Mouse (Mus musculus): Measurements from ENCODE around the gene Pcx. TPM values are rescaled to one million over a fixed set of nuclear protein-coding genes. Genes with fewer than 3 reads are reported as not detected.

Pcx gene
- polyA plus RNA-seq, 1 experiment from 2014 or later, result 28.9 TPM

- no peak overlapping the region for H3K27ac ChIP-seq (replicated peaks)
- no peaks in the 10 kb centered on the region for H3K27me3 ChIP-seq (ENCODE audit: control insufficient read depth, insufficient read depth, low read length)
- ATAC-seq (ENCODE audit: low FRiP score, low TSS enrichment), result no peak
- H3K36me3 ChIP-seq (ENCODE audit: control insufficient read depth, insufficient read depth, low read length), result no peaks in the 10 kb centered on the region
- 82% methylated on average over 6 of the region's 6 CpGs for WGBS
- H3K9ac ChIP-seq (ENCODE audit: low read length), result no peak overlapping the region
- no peak for DNase-seq (ENCODE audit: low spot score)
- no peaks in the 10 kb centered on the region for H3K4me1 ChIP-seq (replicated peaks; ENCODE audit: control insufficient read depth, insufficient read depth)
- H3K4me3 ChIP-seq (ENCODE audit: low read depth, low read length), result no peak overlapping the region
- no peaks in the 10 kb centered on the region for H3K9me3 ChIP-seq (ENCODE audit: control insufficient read depth, low read length)
- no peak overlapping the region for H3K4me2 ChIP-seq (replicated peaks; ENCODE audit: low read depth)
- no peak for TF ChIP-seq EP300 (optimal IDR thresholded peaks at IDR 0.05)
- TF ChIP-seq CTCF (IDR thresholded peaks at IDR 0.05; ENCODE audit: low read depth), result no peak
Observed at GRCm38 (mm10) chr19:4545841-4546240, 35.6 kb downstream of the Pcx start.

- Histone ChIP-seq H3K4me2 (replicated peaks; ENCODE audit: low read depth) (no peak overlapping the region), H3K27me3 (ENCODE audit: control insufficient read depth, insufficient read depth, low read length) (no peaks in the 10 kb centered on the region), H3K9ac (ENCODE audit: low read length) (no peak overlapping the region), H3K27ac (replicated peaks) (no peak overlapping the region), H3K4me1 (replicated peaks; ENCODE audit: control insufficient read depth, insufficient read depth) (no peaks in the 10 kb centered on the region), H3K4me3 (ENCODE audit: low read depth, low read length) (no peak overlapping the region), H3K36me3 (ENCODE audit: control insufficient read depth, insufficient read depth, low read length) (no peaks in the 10 kb centered on the region), H3K9me3 (ENCODE audit: control insufficient read depth, low read length) (no peaks in the 10 kb centered on the region)
- WGBS, result 79% methylated on average over 6 of the region's 6 CpGs
- DNase-seq (ENCODE audit: low spot score) (no peak), ATAC-seq (ENCODE audit: low FRiP score, low TSS enrichment) (no peak)
- TF ChIP-seq EP300 (optimal IDR thresholded peaks at IDR 0.05) (no peak), CTCF (IDR thresholded peaks at IDR 0.05; ENCODE audit: low read depth) (no peak)
Observed at GRCm38 (mm10) chr19:4547801-4548200, 37.5 kb downstream of the Pcx start.

- Histone ChIP-seq H3K9me3 (ENCODE audit: control insufficient read depth, low read length) (no peaks in the 10 kb centered on the region), H3K9ac (ENCODE audit: low read length) (no peak overlapping the region), H3K4me2 (replicated peaks; ENCODE audit: low read depth) (no peak overlapping the region), H3K4me1 (replicated peaks; ENCODE audit: control insufficient read depth, insufficient read depth) (no peaks in the 10 kb centered on the region), H3K27ac (replicated peaks) (no peak overlapping the region), H3K36me3 (ENCODE audit: control insufficient read depth, insufficient read depth, low read length) (no peaks in the 10 kb centered on the region), H3K27me3 (ENCODE audit: control insufficient read depth, insufficient read depth, low read length) (no peaks in the 10 kb centered on the region), H3K4me3 (ENCODE audit: low read depth, low read length) (no peak overlapping the region)
- no peak for TF ChIP-seq CTCF (IDR thresholded peaks at IDR 0.05; ENCODE audit: low read depth)
- no peak for TF ChIP-seq EP300 (optimal IDR thresholded peaks at IDR 0.05)
- no peak for DNase-seq (ENCODE audit: low spot score)
- ATAC-seq (ENCODE audit: low FRiP score, low TSS enrichment), result no peak
- WGBS, result 54% methylated on average over 3 of the region's 3 CpGs
Observed at GRCm38 (mm10) chr19:4548305-4548883, 38.1 kb downstream of the Pcx start.

GRCm38 (mm10) chr19:4554248-4554647 is 44.0 kb downstream of the Pcx start:
- Histone ChIP-seq H3K9ac (ENCODE audit: low read length) (no peak overlapping the region), H3K4me1 (replicated peaks; ENCODE audit: control insufficient read depth, insufficient read depth) (0 out of 2 replicates have a peak, but pooled peaks cover under 1% of the 10 kb centered on the region), H3K4me3 (ENCODE audit: low read depth, low read length) (no peak overlapping the region), H3K36me3 (ENCODE audit: control insufficient read depth, insufficient read depth, low read length) (no peaks in the 10 kb centered on the region), H3K4me2 (replicated peaks; ENCODE audit: low read depth) (no peak overlapping the region), H3K27ac (replicated peaks) (0 out of 2 replicates have a peak overlapping the region, but pooled peaks have one; percentile 25), H3K9me3 (ENCODE audit: control insufficient read depth, low read length) (no peaks in the 10 kb centered on the region), H3K27me3 (ENCODE audit: control insufficient read depth, insufficient read depth, low read length) (no peaks in the 10 kb centered on the region)
- TF ChIP-seq CTCF (IDR thresholded peaks at IDR 0.05; ENCODE audit: low read depth) (no peak), EP300 (optimal IDR thresholded peaks at IDR 0.05) (no peak)
- DNase-seq (ENCODE audit: low spot score) (no peak), ATAC-seq (ENCODE audit: low FRiP score, low TSS enrichment) (no peak)

GRCm38 (mm10) chr19:4555086-4555485 is 44.8 kb downstream of the Pcx start:
- H3K9ac ChIP-seq (ENCODE audit: low read length), result no peak overlapping the region
- H3K4me1 ChIP-seq (replicated peaks; ENCODE audit: control insufficient read depth, insufficient read depth), result 0 out of 2 replicates have a peak, but pooled peaks cover 2% of the 10 kb centered on the region
- ATAC-seq (ENCODE audit: low FRiP score, low TSS enrichment) (no peak), DNase-seq (ENCODE audit: low spot score) (no peak)
- no peaks in the 10 kb centered on the region for H3K36me3 ChIP-seq (ENCODE audit: control insufficient read depth, insufficient read depth, low read length)
- TF ChIP-seq CTCF (IDR thresholded peaks at IDR 0.05; ENCODE audit: low read depth), result no peak
- no peaks in the 10 kb centered on the region for H3K27me3 ChIP-seq (ENCODE audit: control insufficient read depth, insufficient read depth, low read length)
- no peak overlapping the region for H3K4me3 ChIP-seq (ENCODE audit: low read depth, low read length)
- H3K9me3 ChIP-seq (ENCODE audit: control insufficient read depth, low read length), result no peaks in the 10 kb centered on the region
- H3K4me2 ChIP-seq (replicated peaks; ENCODE audit: low read depth), result no peak overlapping the region
- no peak overlapping the region for H3K27ac ChIP-seq (replicated peaks)
- WGBS, result 55% methylated on average over 7 of the region's 7 CpGs

- ATAC-seq (ENCODE audit: low FRiP score, low TSS enrichment) (no peak), DNase-seq (ENCODE audit: low spot score) (no peak)
- Histone ChIP-seq H3K36me3 (ENCODE audit: control insufficient read depth, insufficient read depth, low read length) (no peaks in the 10 kb centered on the region), H3K4me3 (ENCODE audit: low read depth, low read length) (no peak overlapping the region), H3K27ac (replicated peaks) (no peak overlapping the region), H3K9me3 (ENCODE audit: control insufficient read depth, low read length) (no peaks in the 10 kb centered on the region), H3K4me2 (replicated peaks; ENCODE audit: low read depth) (no peak overlapping the region), H3K4me1 (replicated peaks; ENCODE audit: control insufficient read depth, insufficient read depth) (0 out of 2 replicates have a peak, but pooled peaks cover 2% of the 10 kb centered on the region), H3K9ac (ENCODE audit: low read length) (no peak overlapping the region), H3K27me3 (ENCODE audit: control insufficient read depth, insufficient read depth, low read length) (no peaks in the 10 kb centered on the region)
- TF ChIP-seq EP300 (optimal IDR thresholded peaks at IDR 0.05) (no peak), CTCF (IDR thresholded peaks at IDR 0.05; ENCODE audit: low read depth) (no peak)
- 93% methylated on average over 2 of the region's 2 CpGs for WGBS
Observed at GRCm38 (mm10) chr19:4556787-4557186, 46.5 kb downstream of the Pcx start.

Measured in stomach, postnatal 0 days (tissue).